Mouse (Mus musculus) left cerebral cortex, postnatal 14 days (tissue): ENCODE results near the gene B3galt1. TPM values are rescaled to one million over a fixed set of nuclear protein-coding genes. Genes with fewer than 3 reads are reported as not detected.

Source experiments
- DNase-seq, 2 experiments: peaks; one replicate each; pipeline ENCODE4 v3.0.0; 2021 to 2022; ENCODE audit warnings: low spot score in 2 of 2, mixed read lengths in 1 of 2
- intact Hi-C: fragments of 180-260 bp; cut with DNase I; formaldehyde crosslinking; loops from one replicate; pipeline ENCODE4 v1.15.1; 2025
- long read RNA-seq, 2 experiments: library from polyadenylated mRNA; stranded (forward); transcript quantifications; one replicate each; pipeline ENCODE4 v2.0.0; 2021
- total RNA-seq, 2 experiments: library from RNA; stranded (reverse); gene quantifications; 2 replicates each; pipeline ENCODE4 v1.2.3; 2021

B3galt1 gene
- total RNA-seq: 10 to 100 TPM; 87.0 to 94.4 TPM
- long read RNA-seq, experiment 1, full-length matches to known transcripts: 35 of 48 reads
- long read RNA-seq, experiment 1, partial matches to known transcripts: 1 of 48 reads
- long read RNA-seq, experiment 1, other reads (novel, unspliced or antisense): 12 of 48 reads
- long read RNA-seq, experiment 2, full-length matches to known transcripts: 14 of 26 reads
- long read RNA-seq, experiment 2, partial matches to known transcripts: 0 of 26 reads
- long read RNA-seq, experiment 2, other reads (novel, unspliced or antisense): 12 of 26 reads

- intact Hi-C loops: loop anchor here (5.0 kb wide), 2 partner anchors 87 to 782 kb away; no protein-coding TSS in a partner anchor
Observed at GRCm38 (mm10) chr2:67565480-67566331, at the start of gene B3galt1. Gene B3galt1, plus strand, starts transcription at chr2:67565871.

GRCm38 (mm10) chr2:67516405-67516804 is 49.3 kb upstream of the B3galt1 start:
- intact Hi-C loops: no loop called here
- peak; percentile 29 to 67 for DNase-seq

More at GRCm38 (mm10) chr2:67565480-67566331, at the start of gene B3galt1:
- peak; percentile 92 to 93 for DNase-seq

GRCm38 (mm10) chr2:67535347-67535746 is 30.3 kb upstream of the B3galt1 start:
- DNase-seq: no peak
- intact Hi-C loops: no loop called here

- intact Hi-C loops: no loop called here
- peak in 1 of 2 experiments; percentile 7 for DNase-seq
Observed at GRCm38 (mm10) chr2:67539426-67539825, 26.2 kb upstream of the B3galt1 start.

- intact Hi-C loops: no loop called here
Observed at GRCm38 (mm10) chr2:67541957-67542696, 23.5 kb upstream of the B3galt1 start.

GRCm38 (mm10) chr2:67544426-67544825 is 21.2 kb upstream of the B3galt1 start:
- DNase-seq: no peak
- intact Hi-C loops: no loop called here

More at GRCm38 (mm10) chr2:67541957-67542696, 23.5 kb upstream of the B3galt1 start:
- DNase-seq: no peak

- intact Hi-C loops: loop anchor here (5.0 kb wide), 2 partner anchors 87 to 782 kb away; no protein-coding TSS in a partner anchor
Observed at GRCm38 (mm10) chr2:67564851-67565479, 706 bp upstream of the B3galt1 start.

GRCm38 (mm10) chr2:67566566-67566965 is 895 bp downstream of the B3galt1 start:
- intact Hi-C loops: loop anchor here (5.0 kb wide), 2 partner anchors 86 to 781 kb away; no protein-coding TSS in a partner anchor
- DNase-seq: no peak

More at GRCm38 (mm10) chr2:67564851-67565479, 706 bp upstream of the B3galt1 start:
- peak; percentile 64 to 73 for DNase-seq

- intact Hi-C loops: loop anchor here (5.0 kb wide), 2 partner anchors 85 to 780 kb away; no protein-coding TSS in a partner anchor
- peak in 1 of 2 experiments; percentile 10 for DNase-seq
Observed at GRCm38 (mm10) chr2:67567141-67567680, 1.5 kb downstream of the B3galt1 start.

- intact Hi-C loops: no loop called here
- peak in 1 of 2 experiments; percentile 20 for DNase-seq
Observed at GRCm38 (mm10) chr2:67576634-67577033, 11.0 kb downstream of the B3galt1 start.

GRCm38 (mm10) chr2:67583091-67583490 is 17.4 kb downstream of the B3galt1 start:
- no peak for DNase-seq
- intact Hi-C loops: no loop called here

- no peak for DNase-seq
Observed at GRCm38 (mm10) chr2:67590408-67590807, 24.7 kb downstream of the B3galt1 start.

GRCm38 (mm10) chr2:67591831-67592629 is 26.4 kb downstream of the B3galt1 start:
- intact Hi-C loops: no loop called here
- no peak for DNase-seq

More at GRCm38 (mm10) chr2:67590408-67590807, 24.7 kb downstream of the B3galt1 start:
- intact Hi-C loops: no loop called here

- intact Hi-C loops: no loop called here
- DNase-seq: no peak
Observed at GRCm38 (mm10) chr2:67622902-67623301, 57.2 kb downstream of the B3galt1 start.

GRCm38 (mm10) chr2:67627667-67628066 is 62.0 kb downstream of the B3galt1 start:
- intact Hi-C loops: no loop called here
- DNase-seq: no peak

- no peak for DNase-seq
- intact Hi-C loops: no loop called here
Observed at GRCm38 (mm10) chr2:67628289-67628688, 62.6 kb downstream of the B3galt1 start.

- no peak for DNase-seq
- intact Hi-C loops: loop anchor here (5.0 kb wide), 1 partner anchor 88 kb away; the partner anchor contains the start of gene B3galt1
Observed at GRCm38 (mm10) chr2:67654847-67655246, 89.2 kb downstream of the B3galt1 start.

GRCm38 (mm10) chr2:67657372-67657771 is 91.7 kb downstream of the B3galt1 start:
- intact Hi-C loops: no loop called here
- no peak for DNase-seq
